Mouse (Mus musculus) lung, postnatal 0 days (tissue): ENCODE measurements at regions not wholly inside any gene's neighbourhood (a gene's known extent, or its start where the extent isn't known, plus 50 kb on each side); places are given as distances from the start of the nearest gene placed in this dataset.

ENCODE experiments used
- ATAC-seq: fragments of 200-750 bp; cut with Nextera tagmentation; 2 replicates; pipeline ENCODE4 v1.8.0; 2017; ENCODE audit warnings: moderate library complexity
- DNase-seq: peaks from one replicate; pipeline ENCODE4 v3.0.0-alpha.2; 2016; ENCODE audit warnings: low spot score
- H3K27ac ChIP-seq: fragments of 300-500 bp; sonication (generic); 2 replicates; pipeline ENCODE4 v1.5.1; 2014; ENCODE audit warnings: antibody characterized with exemption, mild to moderate bottlenecking, low read length, mixed read lengths
- H3K27me3 ChIP-seq: fragments of 300-500 bp; sonication (generic); replicated peaks from 2 replicates; pipeline ENCODE4 v1.6.1; 2014; ENCODE audit warnings: low read length, mixed read lengths; ENCODE audit not compliant: insufficient read depth
- H3K36me3 ChIP-seq: fragments of 300-500 bp; sonication (generic); 2 replicates; pipeline ENCODE4 v1.6.1; 2014; ENCODE audit warnings: low read length, mixed read lengths; ENCODE audit not compliant: insufficient read depth
- H3K4me1 ChIP-seq: fragments of 300-500 bp; sonication (generic); 2 replicates; pipeline ENCODE4 v1.6.1; 2014; ENCODE audit warnings: antibody characterized with exemption, low read depth, low read length, mixed read lengths; ENCODE audit not compliant: insufficient read depth
- H3K4me2 ChIP-seq: fragments of 300-500 bp; sonication (generic); replicated peaks from 2 replicates; pipeline ENCODE4 v1.6.1; 2014; ENCODE audit warnings: low read depth, mild to moderate bottlenecking, low read length, moderate library complexity, mixed read lengths
- H3K4me3 ChIP-seq: fragments of 300-500 bp; sonication (generic); 2 replicates; pipeline ENCODE4 v1.5.1; 2014; ENCODE audit warnings: low read depth, low read length
- H3K9ac ChIP-seq: fragments of 300-500 bp; sonication (generic); replicated peaks from 2 replicates; pipeline ENCODE4 v1.6.1; 2014; ENCODE audit warnings: low read depth, mild to moderate bottlenecking
- H3K9me3 ChIP-seq: fragments of 300-500 bp; sonication (generic); 2 replicates; pipeline ENCODE4 v1.6.1; 2016; ENCODE audit warnings: low read length, mixed read lengths
- CTCF ChIP-seq: IDR thresholded peaks from 2 replicates; pipeline ENCODE4 v1.5.1; 2016; ENCODE audit warnings: antibody characterized with exemption, mild to moderate bottlenecking
- EP300 ChIP-seq: IDR thresholded peaks from 2 replicates; pipeline ENCODE4 v1.6.1; 2016; ENCODE audit warnings: antibody characterized with exemption, mild to moderate bottlenecking, control low read depth
- WGBS: fragments of 180-500 bp; shearing (Covaris S2); extraction: QIAGEN DNeasy Blood & Tissue Kit; methylation state at CpG from one replicate; pipeline ENCODE4 v1.1.7; 2014; 5-methylcytosine and 5-hydroxymethylcytosine counted together

GRCm38 (mm10) chr7:64049183-64049965, 104.3 kb upstream of the Trpm1 start:
- Histone ChIP-seq H3K9ac (no peak overlapping the region), H3K9me3 (no peaks in the 10 kb centered on the region), H3K27me3 (no peaks in the 10 kb centered on the region), H3K4me3 (no peak overlapping the region), H3K4me1 (peaks cover 19% of the 10 kb centered on the region; the same call in 1 of the 2 replicates), H3K36me3 (no peaks in the 10 kb centered on the region), H3K4me2 (peak overlapping the region; percentile 70; the same call in 1 of the 2 replicates), H3K27ac (no peak overlapping the region)
- no peak for TF ChIP-seq EP300
- TF ChIP-seq CTCF, result no peak
- ATAC-seq (no peak), DNase-seq (peak; percentile 17)
- 52% methylated on average over 11 of the region's 11 CpGs for WGBS

- Histone ChIP-seq H3K4me1 (peaks cover 19% of the 10 kb centered on the region; the same call in 1 of the 2 replicates), H3K27ac (peak overlapping the region; percentile 76), H3K4me2 (peak overlapping the region; percentile 70), H3K36me3 (no peaks in the 10 kb centered on the region), H3K9ac (peak overlapping the region; percentile 50), H3K27me3 (no peaks in the 10 kb centered on the region), H3K9me3 (no peaks in the 10 kb centered on the region), H3K4me3 (peak overlapping the region; percentile 35)
- 4% methylated on average over 21 of the region's 21 CpGs for WGBS
- TF ChIP-seq CTCF (peak; percentile 56), EP300 (no peak)
- peak; percentile 86 for ATAC-seq
- DNase-seq, result peak; percentile 84
These were observed 105.0 kb upstream of the Trpm1 start for GRCm38 (mm10) chr7:64048452-64049182.

- Histone ChIP-seq H3K27ac (0 out of 2 replicates have a peak overlapping the region, but pooled peaks have one; percentile 76), H3K27me3 (no peaks in the 10 kb centered on the region), H3K4me1 (peaks cover 19% of the 10 kb centered on the region; the same call in 1 of the 2 replicates), H3K9ac (no peak overlapping the region), H3K4me3 (0 out of 2 replicates have a peak overlapping the region, but pooled peaks have one; percentile 35), H3K36me3 (no peaks in the 10 kb centered on the region), H3K9me3 (no peaks in the 10 kb centered on the region), H3K4me2 (peak overlapping the region; percentile 70)
- WGBS, result 61% methylated on average over 4 of the region's 4 CpGs
- ATAC-seq (peak; percentile 61), DNase-seq (peak; percentile 19)
- TF ChIP-seq CTCF (no peak), EP300 (peak; percentile 99)
These were observed 105.8 kb upstream of the Trpm1 start for GRCm38 (mm10) chr7:64047831-64048230.

GRCm38 (mm10) chr7:64045292-64045691, 106.6 kb upstream of the Klf13 start:
- Histone ChIP-seq H3K9me3 (no peaks in the 10 kb centered on the region), H3K4me1 (peaks cover 17% of the 10 kb centered on the region; the same call in 1 of the 2 replicates), H3K4me2 (no peak overlapping the region), H3K4me3 (no peak overlapping the region), H3K27me3 (no peaks in the 10 kb centered on the region), H3K9ac (no peak overlapping the region), H3K36me3 (no peaks in the 10 kb centered on the region), H3K27ac (no peak overlapping the region)
- no peak for TF ChIP-seq EP300
- no peak for TF ChIP-seq CTCF
- 79% methylated on average over 3 of the region's 3 CpGs for WGBS
- ATAC-seq, result no peak
- no peak for DNase-seq

- no peaks in the 10 kb centered on the region for H3K27me3 ChIP-seq
- no peaks in the 10 kb centered on the region for H3K36me3 ChIP-seq
- WGBS, result 26% methylated on average over 2 of the region's 2 CpGs
- peaks cover 4% of the 10 kb centered on the region; the same call in 1 of the 2 replicates for H3K4me1 ChIP-seq
- DNase-seq, result no peak
- H3K27ac ChIP-seq, result no peak overlapping the region
- TF ChIP-seq EP300, result no peak
- TF ChIP-seq CTCF, result no peak
- H3K9me3 ChIP-seq, result no peaks in the 10 kb centered on the region
- no peak for ATAC-seq
- no peak overlapping the region for H3K4me2 ChIP-seq
- no peak overlapping the region for H3K4me3 ChIP-seq
- H3K9ac ChIP-seq, result no peak overlapping the region
These were observed 104.3 kb upstream of the Klf13 start for GRCm38 (mm10) chr7:64042978-64043377.

GRCm38 (mm10) chr7:64041303-64041702, 102.6 kb upstream of the Klf13 start:
- Histone ChIP-seq H3K27me3 (no peaks in the 10 kb centered on the region), H3K4me2 (no peak overlapping the region), H3K36me3 (no peaks in the 10 kb centered on the region), H3K4me3 (no peak overlapping the region), H3K4me1 (no peaks in the 10 kb centered on the region), H3K9ac (no peak overlapping the region), H3K9me3 (no peaks in the 10 kb centered on the region), H3K27ac (no peak overlapping the region)
- TF ChIP-seq CTCF, result peak; percentile 31; the same call in 1 of the 2 replicates
- TF ChIP-seq EP300, result no peak
- DNase-seq, result no peak
- 95% methylated on average over 7 of the region's 7 CpGs for WGBS
- no peak for ATAC-seq
